Mouse (Mus musculus) forelimb bud, embryonic 11.5 days (tissue): ENCODE measurements around the gene Epx.

Experiments
- DNase-seq: peaks from one replicate; pipeline ENCODE4 v3.0.0-alpha.2; 2012; ENCODE audit warnings: low read depth, low spot score

The Epx gene

GRCm38 (mm10) chr11:87840676-87841075 lies 34.7 kb downstream of the Epx start:
- no peak for DNase-seq

GRCm38 (mm10) chr11:87828239-87828900 lies 47.0 kb downstream of the Epx start, which contains the start of gene Lpo:
Lpo (minus strand) TSS chr11:87828289.
- DNase-seq, result no peak

GRCm38 (mm10) chr11:87821502-87821901 lies 53.8 kb downstream of the Epx start:
- no peak for DNase-seq

GRCm38 (mm10) chr11:87817443-87817773 lies 57.9 kb downstream of the Epx start:
- peak; percentile 44 for DNase-seq

GRCm38 (mm10) chr11:87816707-87817442 lies 58.5 kb downstream of the Epx start:
- peak; percentile 41 for DNase-seq

- DNase-seq, result no peak
Measured at GRCm38 (mm10) chr11:87814831-87815230, 60.5 kb downstream of the Epx start.
